Mouse (Mus musculus) brain, embryonic 14.5 days (tissue): ENCODE results near the gene Plscr5.

Experiments used
- CTCF ChIP-seq: fragments of 200-500 bp; IDR thresholded peaks from 2 replicates; pipeline ENCODE4 v1.5.1; 2012; ENCODE audit warnings: inconsistent platforms, mild to moderate bottlenecking, moderate library complexity, borderline replicate concordance; ENCODE audit not compliant: insufficient read depth, insufficient read length; ENCODE audit errors: extremely low read depth
- POLR2A ChIP-seq: fragments of 200-500 bp; IDR thresholded peaks from 2 replicates; pipeline ENCODE4 v1.6.1; 2012; ENCODE audit warnings: mild to moderate bottlenecking, inconsistent platforms, borderline replicate concordance; ENCODE audit not compliant: poor library complexity, insufficient read depth, insufficient read length, severe bottlenecking; ENCODE audit errors: extremely low read depth

GRCm38 (mm10) chr9:92248773-92249446 lies 56.2 kb downstream of the Plscr5 start:
- no peak for TF ChIP-seq CTCF
- no peak for TF ChIP-seq POLR2A
